Mouse (Mus musculus) common myeloid progenitor, adult 5-6 weeks (primary cell): ENCODE measurements around the gene Fgfr2. TPM values are rescaled to one million over a fixed set of nuclear protein-coding genes. Genes with fewer than 3 reads are reported as not detected.
A peak's percentile ranks its signal among the peaks of the same experiment; 100 is the strongest.
"Not testable (repeated sequence)": the region's sequence is repeated elsewhere in the genome, so short reads cannot be mapped to it uniquely, and the experiment has no call there.

Experiments used
- ATAC-seq: replicated peaks from 2 replicates; pipeline ENCODE4 v1.8.0; 2016; ENCODE audit warnings: low read depth, mild to moderate bottlenecking, moderate TSS enrichment, inconsistent platforms; ENCODE audit not compliant: poor library complexity, severe bottlenecking
- total RNA-seq: library from RNA; stranded (forward); fragments of 200-1000, 187-1606 nt; gene quantifications from 2 replicates; pipeline ENCODE4 v1.2.3, GENCODE M21; 2017

Fgfr2 gene
- total RNA-seq, 1 experiment from 2014 or later: not detected

- no peak for ATAC-seq
Observed at GRCm38 (mm10) chr7:131542872-131543622, 1580.1 kb downstream of the Fgfr2 start.

- ATAC-seq: no peak
Observed at GRCm38 (mm10) chr7:131542115-131542871, 1580.9 kb downstream of the Fgfr2 start, which contains the start of gene Hmx3. Hmx3 (plus strand) TSS chr7:131542867.

- no peak for ATAC-seq
Observed at GRCm38 (mm10) chr7:131541184-131542114, 1581.7 kb downstream of the Fgfr2 start.

GRCm38 (mm10) chr7:131539979-131540378 is 1583.2 kb downstream of the Fgfr2 start:
- ATAC-seq: peak; percentile 81

- ATAC-seq: no peak
Observed at GRCm38 (mm10) chr7:131503739-131504138, 1619.4 kb downstream of the Fgfr2 start.

GRCm38 (mm10) chr7:131478403-131478802 is 1644.7 kb downstream of the Fgfr2 start:
- no peak for ATAC-seq

- ATAC-seq: no peak
Observed at GRCm38 (mm10) chr7:131477140-131477539, 1646.0 kb downstream of the Fgfr2 start.

- no peak for ATAC-seq
Observed at GRCm38 (mm10) chr7:131471551-131471950, 1651.6 kb downstream of the Fgfr2 start.

GRCm38 (mm10) chr7:131469506-131469905 is 1653.6 kb downstream of the Fgfr2 start:
- peak; percentile 60 for ATAC-seq

- no peak for ATAC-seq
Observed at GRCm38 (mm10) chr7:131467312-131467711, 1655.8 kb downstream of the Fgfr2 start.

- ATAC-seq: no peak
Observed at GRCm38 (mm10) chr7:131465735-131466134, 1657.4 kb downstream of the Fgfr2 start.

GRCm38 (mm10) chr7:131465117-131465601 is 1658.0 kb downstream of the Fgfr2 start:
- no peak for ATAC-seq

GRCm38 (mm10) chr7:131456714-131457113 is 1666.4 kb downstream of the Fgfr2 start:
- ATAC-seq: no peak

GRCm38 (mm10) chr7:131437051-131437450 is 1686.1 kb downstream of the Fgfr2 start:
- no peak for ATAC-seq

- ATAC-seq: no peak
Observed at GRCm38 (mm10) chr7:131434276-131434675, 1688.9 kb downstream of the Fgfr2 start.

- peak; percentile 72 for ATAC-seq
Observed at GRCm38 (mm10) chr7:131432244-131432643, 1690.9 kb downstream of the Fgfr2 start.

GRCm38 (mm10) chr7:131427331-131427730 is 1695.8 kb downstream of the Fgfr2 start:
- ATAC-seq: no peak

- peak; percentile 76 for ATAC-seq
Observed at GRCm38 (mm10) chr7:131424912-131425311, 1698.2 kb downstream of the Fgfr2 start.

- ATAC-seq: no peak
Observed at GRCm38 (mm10) chr7:131417605-131418004, 1705.5 kb downstream of the Fgfr2 start.

GRCm38 (mm10) chr7:131416742-131417141 is 1706.4 kb downstream of the Fgfr2 start:
- not testable (repeated sequence) for ATAC-seq
